Mouse (Mus musculus): Measurements from ENCODE around the gene Pnp2.
"Not testable (repeated sequence)": the region's sequence is repeated elsewhere in the genome, so short reads cannot be mapped to it uniquely, and the experiment has no call there.

- not testable (repeated sequence) for TF ChIP-seq CTCF (conservative IDR thresholded peaks at IDR 0.05; ENCODE audit: insufficient read depth, insufficient read length, low read depth, low read length); POLR2A (IDR thresholded peaks at IDR 0.05; ENCODE audit: low read depth, low read length)
Observed at GRCm38 (mm10) chr14:50978451-50978850, 22.7 kb downstream of the Pnp2 start.

Data from kidney, adult 2 months (tissue).